Mouse (Mus musculus): ENCODE data around the gene Fut1.

- peak; percentile 94 for TF ChIP-seq CTCF (IDR thresholded peaks at IDR 0.05; ENCODE audit: extremely low read depth, insufficient read depth, insufficient read length, insufficient replicate concordance)
- no peak for TF ChIP-seq POLR2A (IDR thresholded peaks at IDR 0.05; ENCODE audit: low read depth, low read length)
Observed at GRCm38 (mm10) chr7:45628364-45629294, 11.5 kb downstream of the Fut1 start.

Data from spleen, adult 2 months (tissue).